Mouse (Mus musculus): Measurements from ENCODE around the gene Fsip1. TPM values are rescaled to one million over a fixed set of nuclear protein-coding genes. Genes with fewer than 3 reads are reported as not detected.

Gene Fsip1
- total RNA-seq, 4 experiments from 2014 or later, result 0.26 to 0.77 (median 0.43) TPM

GRCm38 (mm10) chr2:118087044-118087726 is 169.6 kb downstream of the Fsip1 start:
- no peak for DNase-seq

DNA sequence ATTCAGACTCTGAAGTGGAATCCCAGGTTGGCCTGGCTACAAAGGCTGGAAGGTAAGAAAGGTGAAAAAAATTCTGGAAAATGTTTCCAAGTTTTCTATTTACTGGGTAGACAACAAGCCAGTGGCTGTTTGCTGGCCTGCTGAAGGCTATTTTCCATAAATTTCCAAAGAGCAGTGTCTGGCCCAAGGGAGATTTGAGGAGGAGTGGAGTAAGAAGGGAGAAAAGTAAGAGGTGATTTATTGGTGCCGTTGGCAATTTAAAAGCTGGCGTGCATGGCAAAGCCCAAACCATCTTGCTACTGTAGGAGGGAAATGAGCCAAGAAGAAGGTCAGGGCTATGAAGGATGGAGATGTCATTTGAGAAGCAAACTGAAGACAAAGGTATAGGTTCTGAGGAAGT is 171.1 kb downstream of the Fsip1 start:
- DNase-seq, result no peak

DNA sequence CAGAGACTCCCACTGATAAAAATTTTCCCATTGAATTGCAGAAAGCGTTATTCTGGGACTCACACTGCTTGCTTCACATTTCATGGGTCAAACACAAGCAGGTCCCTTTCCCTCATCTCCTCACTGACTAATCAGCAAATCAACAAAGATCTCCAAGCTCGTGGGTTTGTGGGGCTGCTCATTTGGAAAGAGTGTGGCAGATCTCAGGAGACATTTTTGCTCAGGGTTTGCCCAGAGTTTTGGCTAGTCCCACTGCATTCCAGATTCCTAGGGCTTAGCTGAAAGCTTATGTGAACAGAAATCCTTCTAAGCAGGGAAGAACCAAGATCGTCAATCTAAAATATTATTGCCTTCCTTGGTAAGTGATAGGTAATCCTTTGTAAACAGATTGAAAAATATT is 172.1 kb downstream of the Fsip1 start:
- DNase-seq, result no peak

- no peak for DNase-seq
Measured at GRCm38 (mm10) chr2:118083652-118084051, 173.1 kb downstream of the Fsip1 start.

DNA sequence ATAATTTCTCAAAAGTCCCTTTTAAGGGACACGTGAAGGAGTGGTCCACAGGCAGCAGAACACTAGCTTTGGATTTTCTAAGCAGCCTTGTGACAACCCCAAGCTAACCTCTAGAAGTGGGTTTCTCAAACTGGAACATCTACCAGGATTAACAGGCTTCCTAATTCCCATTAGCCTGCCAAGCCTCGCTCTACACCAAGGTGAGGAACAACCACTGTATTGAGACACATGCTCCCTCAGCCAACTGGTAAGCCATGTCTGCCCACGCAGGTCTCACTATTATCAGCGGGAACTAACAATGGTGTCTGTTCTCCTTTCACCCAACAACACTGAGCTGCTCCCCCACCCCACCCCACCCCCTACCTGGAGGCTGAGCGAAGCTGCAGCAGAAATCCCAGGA is 175.2 kb downstream of the Fsip1 start:
- no peak for DNase-seq

Small RNA genes within 50 kb of the gene (microRNA-seq; reads per million reads assigned to microRNA genes)
- gene Gm22800, result 0 reads per million in 2 experiments

Other genes starting within 250 kb of the Fsip1 start
- gene Thbs1, start 145.1 kb downstream of the Fsip1 start, total RNA-seq (2022), result 10 to 100 TPM; 13.4 to 41.0 (median 19.9) TPM
- 1 to 10 TPM; 4.2 to 5.8 (median 5.0) TPM for gene Gpr176, start 116.5 kb upstream of the Fsip1 start, total RNA-seq (2022)
- gene Eif2ak4, start 131.7 kb upstream of the Fsip1 start, total RNA-seq (2022), result 10 to 100 TPM; 17.1 to 32.5 (median 26.1) TPM
- 100 to 1,000 TPM; 238 to 265 (median 255) TPM for gene Srp14, start 222.7 kb upstream of the Fsip1 start, total RNA-seq (2022)